Mouse (Mus musculus): ENCODE measurements around the gene Pomp.
A peak's percentile ranks its signal among the peaks of the same experiment; 100 is the strongest.
"Not testable (repeated sequence)": the region's sequence is repeated elsewhere in the genome, so short reads cannot be mapped to it uniquely, and the experiment has no call there.

Gene Pomp

GRCm38 (mm10) chr5:147868674-147869073 is 8.4 kb downstream of the Pomp start:
- DNase-seq: no peak

GRCm38 (mm10) chr5:147869568-147869967 is 9.3 kb downstream of the Pomp start:
- DNase-seq: no peak

GRCm38 (mm10) chr5:147870296-147870695 is 10.0 kb downstream of the Pomp start:
- DNase-seq: no peak

- no peak for DNase-seq
These were observed 11.0 kb downstream of the Pomp start for GRCm38 (mm10) chr5:147871091-147871820.

- DNase-seq: no peak
These were observed 14.3 kb downstream of the Pomp start for GRCm38 (mm10) chr5:147874491-147875065.

- DNase-seq: no peak
These were observed 14.9 kb downstream of the Pomp start for GRCm38 (mm10) chr5:147875210-147875609.

- DNase-seq: no peak
These were observed 17.3 kb downstream of the Pomp start for GRCm38 (mm10) chr5:147877520-147877919.

GRCm38 (mm10) chr5:147879971-147880682 is 19.9 kb downstream of the Pomp start:
- no peak for DNase-seq

- DNase-seq: no peak
These were observed 23.3 kb downstream of the Pomp start for GRCm38 (mm10) chr5:147883581-147883980.

- no peak for DNase-seq
These were observed 28.3 kb downstream of the Pomp start for GRCm38 (mm10) chr5:147888313-147889297.

- DNase-seq: no peak
These were observed 32.5 kb downstream of the Pomp start for GRCm38 (mm10) chr5:147892735-147893134.

GRCm38 (mm10) chr5:147893143-147893542 is 32.9 kb downstream of the Pomp start:
- no peak for DNase-seq

- DNase-seq: peak; percentile 53
These were observed 33.6 kb downstream of the Pomp start for GRCm38 (mm10) chr5:147893766-147894454.

GRCm38 (mm10) chr5:147894455-147895076 is 34.3 kb downstream of the Pomp start, which contains the start of gene Slc46a3:
Gene Slc46a3, minus strand, starts transcription at chr5:147894815.
- DNase-seq: peak; percentile 93

GRCm38 (mm10) chr5:147895436-147896198 is 35.4 kb downstream of the Pomp start:
- no peak for DNase-seq

GRCm38 (mm10) chr5:147896501-147896900 is 36.2 kb downstream of the Pomp start:
- DNase-seq: not testable (repeated sequence)

- no peak for DNase-seq
These were observed 38.0 kb downstream of the Pomp start for GRCm38 (mm10) chr5:147898254-147898653.

- DNase-seq: no peak
These were observed 38.8 kb downstream of the Pomp start for GRCm38 (mm10) chr5:147898968-147899549.

- DNase-seq: no peak
These were observed 41.9 kb downstream of the Pomp start for GRCm38 (mm10) chr5:147902008-147902757.

GRCm38 (mm10) chr5:147903166-147903565 is 42.9 kb downstream of the Pomp start:
- no peak for DNase-seq

All from lung, postnatal 14 days (tissue).